Mouse (Mus musculus) liver, postnatal 0 days (tissue): Measurements from ENCODE around the gene Srsf12. TPM values are rescaled to one million over a fixed set of nuclear protein-coding genes. Genes with fewer than 3 reads are reported as not detected.

Experiments
- ATAC-seq: fragments of 200-750 bp; cut with Nextera tagmentation; 2 replicates; pipeline ENCODE4 v1.8.0; 2017; ENCODE audit warnings: mild to moderate bottlenecking, moderate library complexity
- DNase-seq: peaks from one replicate; pipeline ENCODE4 v3.0.0-alpha.2; 2016
- H3K27ac ChIP-seq: fragments of 300-500 bp; sonication (generic); 2 replicates; pipeline ENCODE4 v1.5.1; 2014; ENCODE audit warnings: antibody characterized with exemption, moderate library complexity, mild to moderate bottlenecking, low read depth
- H3K27me3 ChIP-seq: fragments of 300-500 bp; sonication (generic); 2 replicates; pipeline ENCODE4 v1.6.1; 2014; ENCODE audit warnings: low read length, control low read depth, mixed read lengths; ENCODE audit not compliant: insufficient read depth
- H3K36me3 ChIP-seq: fragments of 300-500 bp; sonication (generic); replicated peaks from 2 replicates; pipeline ENCODE4 v1.6.1; 2014; ENCODE audit warnings: mild to moderate bottlenecking, control low read depth, low read length, moderate library complexity, mixed read lengths; ENCODE audit not compliant: insufficient read depth
- H3K4me1 ChIP-seq: fragments of 300-500 bp; sonication (generic); 2 replicates; pipeline ENCODE4 v1.6.1; 2014; ENCODE audit warnings: antibody characterized with exemption, mild to moderate bottlenecking, control low read depth; ENCODE audit not compliant: insufficient read depth
- H3K4me2 ChIP-seq: fragments of 300-500 bp; sonication (generic); 2 replicates; pipeline ENCODE4 v1.6.1; 2014; ENCODE audit warnings: low read depth, mild to moderate bottlenecking, low read length, moderate library complexity, mixed read lengths
- H3K4me3 ChIP-seq: fragments of 300-500 bp; sonication (generic); 2 replicates; pipeline ENCODE4 v1.5.1; 2014; ENCODE audit warnings: low read depth, low read length
- H3K9ac ChIP-seq: fragments of 300-500 bp; sonication (generic); replicated peaks from 2 replicates; pipeline ENCODE4 v1.6.1; 2014; ENCODE audit warnings: mild to moderate bottlenecking, moderate library complexity
- H3K9me3 ChIP-seq: fragments of 300-500 bp; sonication (generic); 2 replicates; pipeline ENCODE4 v1.6.1; 2016; ENCODE audit warnings: mild to moderate bottlenecking, control low read depth, low read length, mixed read lengths
- CTCF ChIP-seq: sonication (generic); IDR thresholded peaks from 2 replicates; pipeline ENCODE4 v1.5.1; 2016; ENCODE audit warnings: antibody characterized with exemption, low read depth
- EP300 ChIP-seq: IDR thresholded peaks from 2 replicates; pipeline ENCODE4 v1.6.1; 2016; ENCODE audit warnings: antibody characterized with exemption, low read depth, mild to moderate bottlenecking
- whole genome bisulfite sequencing: fragments of 180-500 bp; shearing (Covaris S2); extraction: QIAGEN DNeasy Blood & Tissue Kit; methylation state at CpG from one replicate; pipeline ENCODE4 v1.1.7; 2014; ENCODE audit not compliant: insufficient replicate concordance; 5-methylcytosine and 5-hydroxymethylcytosine counted together
- polyA plus RNA-seq: library from polyadenylated mRNA; unstranded; fragments of >200 nt; fragmentation: Nextera tagmentation; extraction: Ambion mirVana; gene quantifications from 2 replicates; pipeline ENCODE4 v1.2.1, GENCODE M21; 2015

The Srsf12 gene
- polyA plus RNA-seq, 1 experiment from 2014 or later: 0.08 TPM

DNA sequence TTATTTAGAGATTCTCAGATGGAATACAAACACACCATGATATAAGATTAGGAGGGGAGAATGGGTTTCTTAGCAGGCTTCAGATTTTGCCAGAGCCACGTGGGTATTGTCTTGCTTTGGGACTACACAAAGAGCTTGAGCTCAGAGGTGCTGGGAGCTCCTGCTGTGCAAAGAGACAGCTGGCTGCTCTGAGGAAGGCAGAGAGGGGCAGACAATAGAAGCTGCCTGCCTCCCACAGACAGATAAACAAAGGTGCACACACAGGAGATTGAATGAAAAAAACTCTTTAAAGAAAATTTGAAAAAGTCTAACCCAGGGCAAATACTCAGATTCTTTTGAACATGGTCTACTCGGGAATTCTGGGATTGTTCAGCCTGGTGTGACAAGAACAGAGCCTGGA, 10.7 kb upstream of the Srsf12 start:
- no peak overlapping the region for H3K27ac ChIP-seq
- no peak for ATAC-seq
- no peaks in the 10 kb centered on the region for H3K36me3 ChIP-seq
- no peak overlapping the region for H3K4me2 ChIP-seq
- no peaks in the 10 kb centered on the region for H3K4me1 ChIP-seq
- 24% methylated on average over 2 of the region's 2 CpGs for WGBS
- no peak for TF ChIP-seq CTCF
- TF ChIP-seq EP300: no peak
- no peak overlapping the region for H3K9ac ChIP-seq
- H3K27me3 ChIP-seq: no peaks in the 10 kb centered on the region
- no peak overlapping the region for H3K4me3 ChIP-seq
- no peak for DNase-seq
- H3K9me3 ChIP-seq: no peaks in the 10 kb centered on the region

DNA sequence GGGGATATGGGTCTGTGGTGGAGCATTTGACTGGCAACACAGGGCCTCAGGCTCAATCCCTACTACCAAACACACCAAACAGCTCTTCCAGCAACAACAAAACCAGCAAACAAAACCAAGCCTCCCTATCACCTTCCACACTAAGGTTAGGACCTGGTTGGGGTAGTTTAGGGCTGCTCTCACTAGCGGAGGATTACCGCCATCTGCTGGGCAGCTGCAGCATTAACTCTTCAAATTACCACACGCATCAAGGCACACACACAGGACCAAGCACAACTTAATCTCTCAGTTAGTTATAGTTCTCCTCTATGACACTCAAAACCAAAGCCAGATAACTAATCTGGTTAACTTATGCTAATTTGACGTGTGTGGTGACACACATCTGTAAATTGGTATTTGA, 4.1 kb upstream of the Srsf12 start:
- no peaks in the 10 kb centered on the region for H3K9me3 ChIP-seq
- 8% methylated on average over 4 of the region's 4 CpGs for whole genome bisulfite sequencing
- no peak overlapping the region for H3K4me3 ChIP-seq
- no peak for TF ChIP-seq EP300
- TF ChIP-seq CTCF: peak; percentile 84
- no peaks in the 10 kb centered on the region for H3K36me3 ChIP-seq
- H3K4me2 ChIP-seq: no peak overlapping the region
- H3K27ac ChIP-seq: no peak overlapping the region
- H3K27me3 ChIP-seq: peaks cover 3% of the 10 kb centered on the region; the same call in 1 of the 2 replicates
- peaks cover 8% of the 10 kb centered on the region for H3K4me1 ChIP-seq
- H3K9ac ChIP-seq: no peak overlapping the region
- peak; percentile 58; the same call in 1 of the 2 replicates for ATAC-seq
- peak; percentile 66 for DNase-seq

GRCm38 (mm10) chr4:33207551-33207950, 1.2 kb upstream of the Srsf12 start:
- Histone ChIP-seq H3K9ac (no peak overlapping the region), H3K4me1 (peaks cover 8% of the 10 kb centered on the region), H3K27me3 (peaks cover 3% of the 10 kb centered on the region; the same call in 1 of the 2 replicates), H3K36me3 (no peaks in the 10 kb centered on the region), H3K27ac (no peak overlapping the region), H3K4me2 (no peak overlapping the region), H3K4me3 (no peak overlapping the region), H3K9me3 (no peaks in the 10 kb centered on the region; the same call in 1 of the 2 replicates)
- TF ChIP-seq EP300: no peak
- TF ChIP-seq CTCF: no peak
- DNase-seq (no peak), ATAC-seq (no peak)
- WGBS: 72% methylated on average over 2 of the region's 2 CpGs

- Histone ChIP-seq H3K27ac (no peak overlapping the region), H3K36me3 (no peaks in the 10 kb centered on the region), H3K4me3 (no peak overlapping the region), H3K4me2 (no peak overlapping the region), H3K4me1 (no peaks in the 10 kb centered on the region), H3K9me3 (no peaks in the 10 kb centered on the region), H3K27me3 (no peaks in the 10 kb centered on the region), H3K9ac (no peak overlapping the region)
- DNase-seq (no peak), ATAC-seq (no peak)
- TF ChIP-seq CTCF (no peak), EP300 (no peak)
- 78% methylated on average over 1 of the region's 1 CpGs for WGBS
These were observed 13.1 kb downstream of the Srsf12 start for GRCm38 (mm10) chr4:33221847-33222246.

GRCm38 (mm10) chr4:33224003-33224675, 15.3 kb downstream of the Srsf12 start:
- ATAC-seq (peak; percentile 92), DNase-seq (no peak)
- TF ChIP-seq EP300: no peak
- no peak for TF ChIP-seq CTCF
- Histone ChIP-seq H3K4me3 (no peak overlapping the region), H3K9me3 (no peaks in the 10 kb centered on the region), H3K9ac (no peak overlapping the region), H3K27ac (no peak overlapping the region), H3K4me2 (no peak overlapping the region), H3K27me3 (no peaks in the 10 kb centered on the region), H3K4me1 (no peaks in the 10 kb centered on the region), H3K36me3 (no peaks in the 10 kb centered on the region)
- 51% methylated on average over 7 of the region's 7 CpGs for WGBS

GRCm38 (mm10) chr4:33227164-33227563, 18.4 kb downstream of the Srsf12 start:
- Histone ChIP-seq H3K4me1 (no peaks in the 10 kb centered on the region), H3K27me3 (no peaks in the 10 kb centered on the region), H3K9ac (no peak overlapping the region), H3K4me3 (no peak overlapping the region), H3K9me3 (no peaks in the 10 kb centered on the region), H3K4me2 (no peak overlapping the region), H3K36me3 (no peaks in the 10 kb centered on the region), H3K27ac (no peak overlapping the region)
- DNase-seq (no peak), ATAC-seq (no peak)
- TF ChIP-seq EP300 (no peak), CTCF (no peak)
- 61% methylated on average over 7 of the region's 7 CpGs for WGBS

GRCm38 (mm10) chr4:33229639-33230038, 20.8 kb downstream of the Srsf12 start:
- no peaks in the 10 kb centered on the region for H3K27me3 ChIP-seq
- H3K9me3 ChIP-seq: no peaks in the 10 kb centered on the region
- no peak for TF ChIP-seq CTCF
- TF ChIP-seq EP300: no peak
- WGBS: 54% methylated on average over 4 of the region's 4 CpGs
- ATAC-seq (peak; percentile 56), DNase-seq (no peak)
- H3K4me2 ChIP-seq: no peak overlapping the region
- no peaks in the 10 kb centered on the region for H3K4me1 ChIP-seq
- no peaks in the 10 kb centered on the region for H3K36me3 ChIP-seq
- H3K9ac ChIP-seq: no peak overlapping the region
- no peak overlapping the region for H3K4me3 ChIP-seq
- no peak overlapping the region for H3K27ac ChIP-seq
